In the genomic region with DNA sequence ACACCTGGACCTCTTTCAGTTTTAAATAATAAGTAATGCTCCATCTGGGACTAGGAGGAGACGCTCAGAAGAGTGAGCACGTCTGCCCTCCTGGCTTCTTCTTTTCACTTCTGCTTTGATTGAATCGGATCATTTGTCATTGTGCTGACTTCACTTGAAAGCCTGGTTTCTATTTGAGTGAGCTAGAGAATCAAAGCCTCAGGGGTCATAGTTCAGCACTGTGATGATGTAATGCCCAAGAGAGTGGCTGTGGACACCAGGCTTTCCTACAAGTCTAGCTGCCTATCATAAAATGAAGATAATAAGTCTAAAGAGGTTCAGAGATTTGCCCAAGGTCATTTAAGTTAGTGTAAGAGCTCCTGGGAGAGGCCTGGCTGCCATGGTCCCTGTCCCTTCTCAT, we compare ENCODE assay signal across 15 mouse cellular contexts. TPM values are rescaled to one million over a fixed set of nuclear protein-coding genes. Genes with fewer than 3 reads are reported as not detected.
A peak's percentile ranks its signal among the peaks of the same experiment; 100 is the strongest.
DNase-seq lines count a peak whose midpoint lies in the region; ATAC-seq lines count a peak whose summit lies in the region.
"Had no signal": no experiment of that assay in that cellular context is flagged by ENCODE, and none has a peak within 500 bp of the region (broad histone marks: within the 10 kb centered on the region; RNA-seq: fewer than 3 reads in every experiment).

No protein-coding gene starts in this region.

- ATAC-seq in hindbrain, embryonic 11.5 days (ENCODE audit: low FRiP score) = no peak
- no peak for ATAC-seq in hindbrain, embryonic 14.5 days (ENCODE audit: low FRiP score)
- no peak for ATAC-seq in erythroid progenitor cell, adult 5-6 weeks (replicated peaks; ENCODE audit: low FRiP score, poor library complexity, severe bottlenecking)

- peak; percentile 35 for DNase-seq in hindbrain, embryonic 11.5 days (ENCODE audit: low spot score)
- DNase-seq in hindbrain, embryonic 14.5 days (ENCODE audit: low spot score) = no peak
- DNase-seq in A20 (ENCODE audit: low read depth, low spot score) = peak; percentile 84
- peak; percentile 41 to 48 for DNase-seq in kidney, postnatal 25 days
- no peak for DNase-seq in limb, embryonic 10.5 days (ENCODE audit: low spot score)
- no peak for DNase-seq in urinary bladder, postnatal 25 days (ENCODE audit: low spot score)
- DNase-seq: cerebellum, adult 18-20 months; gastrocnemius, postnatal 14 days had no signal

- no peaks in the 10 kb centered on the region for H3K4me1 ChIP-seq in hindbrain, embryonic 11.5 days (replicated peaks; ENCODE audit: control insufficient read depth, insufficient read depth, low read length)
- H3K4me1 ChIP-seq in hindbrain, embryonic 14.5 days (replicated peaks; ENCODE audit: control insufficient read depth, insufficient read depth, low read length) = no peaks in the 10 kb centered on the region
- H3K4me1 ChIP-seq in brown adipose tissue, adult 24 weeks (ENCODE audit: control insufficient read depth, insufficient read depth, insufficient read length, low read length) = no peaks in the 10 kb centered on the region; the same call in 1 of the 2 replicates
- H3K4me1 ChIP-seq in limb, embryonic 10.5 days = peaks cover 6% of the 10 kb centered on the region; the same call in 1 of the 2 replicates
- H3K4me1 ChIP-seq: stomach, embryonic 15.5 days had no signal

- H3K4me2 ChIP-seq in hindbrain, embryonic 11.5 days (replicated peaks; ENCODE audit: low read depth, low read length) = no peak overlapping the region
- H3K4me2 ChIP-seq in hindbrain, embryonic 14.5 days (replicated peaks) = no peak overlapping the region
- H3K4me2 ChIP-seq: stomach, embryonic 15.5 days had no signal

- no peak overlapping the region for H3K9ac ChIP-seq in hindbrain, embryonic 11.5 days (ENCODE audit: low read depth, low read length)
- no peak overlapping the region for H3K9ac ChIP-seq in hindbrain, embryonic 14.5 days
- H3K9ac ChIP-seq: stomach, embryonic 15.5 days had no signal

- 10% methylated on average over 3 of the region's 3 CpGs for WGBS in hindbrain, embryonic 11.5 days
- 7% methylated on average over 3 of the region's 3 CpGs for WGBS in hindbrain, embryonic 14.5 days
- 19% methylated on average over 3 of the region's 3 CpGs for WGBS in limb, embryonic 10.5 days

- H3K27ac ChIP-seq in hindbrain, embryonic 11.5 days (ENCODE audit: low read depth, low read length) = no peak overlapping the region
- H3K27ac ChIP-seq in hindbrain, embryonic 14.5 days = no peak overlapping the region
- H3K27ac ChIP-seq in brown adipose tissue, adult 24 weeks (replicated peaks; ENCODE audit: low read depth, low read length) = 0 out of 2 replicates have a peak overlapping the region, but pooled peaks have one; percentile 11
- H3K27ac ChIP-seq in limb, embryonic 10.5 days = no peak overlapping the region
- H3K27ac ChIP-seq: stomach, embryonic 15.5 days had no signal

- H3K4me3 ChIP-seq in hindbrain, embryonic 11.5 days (ENCODE audit: low read depth, low read length) = no peak overlapping the region
- no peak overlapping the region for H3K4me3 ChIP-seq in hindbrain, embryonic 14.5 days (replicated peaks; ENCODE audit: low read length)
- no peak overlapping the region for H3K4me3 ChIP-seq in brown adipose tissue, adult 24 weeks (ENCODE audit: insufficient read depth, low read depth, low read length)
- H3K4me3 ChIP-seq in limb, embryonic 10.5 days = no peak overlapping the region
- H3K4me3 ChIP-seq: erythroblast, embryonic 14.5 days; stomach, embryonic 15.5 days had no signal

- H3K36me3 ChIP-seq in hindbrain, embryonic 11.5 days (ENCODE audit: control insufficient read depth, insufficient read depth, low read length) = no peaks in the 10 kb centered on the region
- no peaks in the 10 kb centered on the region for H3K36me3 ChIP-seq in hindbrain, embryonic 14.5 days (replicated peaks; ENCODE audit: control insufficient read depth, insufficient read depth)
- H3K36me3 ChIP-seq in limb, embryonic 10.5 days = no peaks in the 10 kb centered on the region
- H3K36me3 ChIP-seq: stomach, embryonic 15.5 days had no signal

- no peaks in the 10 kb centered on the region for H3K27me3 ChIP-seq in hindbrain, embryonic 11.5 days (ENCODE audit: control insufficient read depth, insufficient read depth, low read length)
- no peaks in the 10 kb centered on the region for H3K27me3 ChIP-seq in hindbrain, embryonic 14.5 days (ENCODE audit: control insufficient read depth, insufficient read depth, low read length)
- H3K27me3 ChIP-seq in limb, embryonic 10.5 days (ENCODE audit: low read depth, poor library complexity, severe bottlenecking) = no peaks in the 10 kb centered on the region
- H3K27me3 ChIP-seq: stomach, embryonic 15.5 days had no signal

- no peaks in the 10 kb centered on the region for H3K9me3 ChIP-seq in hindbrain, embryonic 11.5 days (ENCODE audit: control insufficient read depth, low read length)
- no peaks in the 10 kb centered on the region for H3K9me3 ChIP-seq in hindbrain, embryonic 14.5 days (ENCODE audit: control insufficient read depth, low read length)
- no peaks in the 10 kb centered on the region for H3K9me3 ChIP-seq in limb, embryonic 10.5 days (replicated peaks)
- H3K9me3 ChIP-seq: stomach, embryonic 15.5 days had no signal

RNA-seq across cellular contexts. Expression of a gene that starts 5.2 kb away (rescaled TPM):
- not detected in 2 replicates for polyA plus RNA-seq in hindbrain, embryonic 11.5 days (2014; fragmentation: Nextera tagmentation; extraction: Ambion mirVana)
- not detected in 2 replicates for polyA plus RNA-seq in hindbrain, embryonic 14.5 days (2014; fragmentation: Nextera tagmentation; extraction: Ambion mirVana)
- polyA plus RNA-seq in brown adipose tissue, adult 24 weeks (2012; ENCODE audit: insufficient read depth, insufficient read length, missing spikeins) = not detected in 2 replicates
- not detected in 2 replicates for total RNA-seq in erythroid progenitor cell, adult 5-6 weeks (2015; ENCODE audit: low replicate concordance)
- total RNA-seq in erythroid progenitor cell, adult 5-6 weeks (2017; ENCODE audit: low replicate concordance) = not detected in 2 replicates
- polyA plus RNA-seq in limb, embryonic 10.5 days (2016; fragmentation: Nextera tagmentation; extraction: Ambion mirVana) = not detected in 2 replicates
- polyA plus RNA-seq: erythroblast, embryonic 14.5 days; lung, embryonic 16.5 days; stomach, embryonic 15.5 days had no signal

RNA-seq across cellular contexts. Expression of a gene that starts 23.4 kb away (rescaled TPM):
- polyA plus RNA-seq in hindbrain, embryonic 11.5 days (2014; fragmentation: Nextera tagmentation; extraction: Ambion mirVana) = 0.08 TPM in 1 of 2 replicates, not detected in the other
- not detected in 2 replicates for polyA plus RNA-seq in hindbrain, embryonic 14.5 days (2014; fragmentation: Nextera tagmentation; extraction: Ambion mirVana)
- polyA plus RNA-seq in brown adipose tissue, adult 24 weeks (2012; ENCODE audit: insufficient read depth, insufficient read length, missing spikeins) = not detected in 2 replicates
- total RNA-seq in erythroid progenitor cell, adult 5-6 weeks (2015; ENCODE audit: low replicate concordance) = not detected in 2 replicates
- total RNA-seq in erythroid progenitor cell, adult 5-6 weeks (2017; ENCODE audit: low replicate concordance) = not detected in 2 replicates
- not detected in 2 replicates for polyA plus RNA-seq in limb, embryonic 10.5 days (2016; fragmentation: Nextera tagmentation; extraction: Ambion mirVana)
- polyA plus RNA-seq: erythroblast, embryonic 14.5 days; lung, embryonic 16.5 days had no signal

RNA-seq across cellular contexts. Expression of a gene that starts 48.1 kb away (rescaled TPM):
- polyA plus RNA-seq in hindbrain, embryonic 11.5 days (2014; fragmentation: Nextera tagmentation; extraction: Ambion mirVana) = 19.1 and 22.2 TPM in 2 replicates
- polyA plus RNA-seq in hindbrain, embryonic 14.5 days (2014; fragmentation: Nextera tagmentation; extraction: Ambion mirVana) = 12.0 and 15.2 TPM in 2 replicates
- 10.7 and 14.6 TPM in 2 replicates for polyA plus RNA-seq in brown adipose tissue, adult 24 weeks (2012; ENCODE audit: insufficient read depth, insufficient read length, missing spikeins)
- total RNA-seq in erythroid progenitor cell, adult 5-6 weeks (2015; ENCODE audit: low replicate concordance) = 0.84 and 2.5 TPM in 2 replicates
- total RNA-seq in erythroid progenitor cell, adult 5-6 weeks (2017; ENCODE audit: low replicate concordance) = not detected in 2 replicates
- 13.6 and 14.6 TPM in 2 replicates for polyA plus RNA-seq in limb, embryonic 10.5 days (2016; fragmentation: Nextera tagmentation; extraction: Ambion mirVana)
- polyA plus RNA-seq: erythroblast, embryonic 14.5 days had no signal

RNA-seq across cellular contexts. Expression of a gene that starts 51.7 kb away (rescaled TPM):
- 28.4 and 32.0 TPM in 2 replicates for polyA plus RNA-seq in hindbrain, embryonic 11.5 days (2014; fragmentation: Nextera tagmentation; extraction: Ambion mirVana)
- 12.4 and 12.7 TPM in 2 replicates for polyA plus RNA-seq in hindbrain, embryonic 14.5 days (2014; fragmentation: Nextera tagmentation; extraction: Ambion mirVana)
- polyA plus RNA-seq in brown adipose tissue, adult 24 weeks (2012; ENCODE audit: insufficient read depth, insufficient read length, missing spikeins) = not detected in 2 replicates
- not detected in 2 replicates for total RNA-seq in erythroid progenitor cell, adult 5-6 weeks (2015; ENCODE audit: low replicate concordance)
- not detected in 2 replicates for total RNA-seq in erythroid progenitor cell, adult 5-6 weeks (2017; ENCODE audit: low replicate concordance)
- 10.0 and 11.9 TPM in 2 replicates for polyA plus RNA-seq in limb, embryonic 10.5 days (2016; fragmentation: Nextera tagmentation; extraction: Ambion mirVana)
- polyA plus RNA-seq: erythroblast, embryonic 14.5 days had no signal

RNA-seq across cellular contexts. Expression of a gene that starts 53.5 kb away (rescaled TPM):
- not detected in 2 replicates for polyA plus RNA-seq in hindbrain, embryonic 11.5 days (2014; fragmentation: Nextera tagmentation; extraction: Ambion mirVana)
- polyA plus RNA-seq in hindbrain, embryonic 14.5 days (2014; fragmentation: Nextera tagmentation; extraction: Ambion mirVana) = not detected in 2 replicates
- not detected in 2 replicates for polyA plus RNA-seq in brown adipose tissue, adult 24 weeks (2012; ENCODE audit: insufficient read depth, insufficient read length, missing spikeins)
- not detected in 2 replicates for total RNA-seq in erythroid progenitor cell, adult 5-6 weeks (2015; ENCODE audit: low replicate concordance)
- total RNA-seq in erythroid progenitor cell, adult 5-6 weeks (2017; ENCODE audit: low replicate concordance) = not detected in 2 replicates
- polyA plus RNA-seq in limb, embryonic 10.5 days (2016; fragmentation: Nextera tagmentation; extraction: Ambion mirVana) = not detected in 2 replicates
- total RNA-seq: gastrocnemius, postnatal 14 days; heart, postnatal 25 days; left cerebral cortex, adult 18-20 months had no signal
- polyA plus RNA-seq: erythroblast, embryonic 14.5 days; lung, embryonic 16.5 days; stomach, embryonic 15.5 days had no signal

Comparison
In these comparisons a context has a peak if more than half of its experiments do, and no peak if none do; other contexts are left out.
1. DNase-seq: peak in hindbrain, embryonic 11.5 days (single experiment), A20 (single experiment) and kidney, postnatal 25 days (2 of 2); none in hindbrain, embryonic 14.5 days (single experiment), limb, embryonic 10.5 days (single experiment) and urinary bladder, postnatal 25 days (single experiment).